Mouse (Mus musculus): Measurements from ENCODE around the gene Fbxw10.
A peak's percentile ranks its signal among the peaks of the same experiment; 100 is the strongest.

Gene Fbxw10

DNA sequence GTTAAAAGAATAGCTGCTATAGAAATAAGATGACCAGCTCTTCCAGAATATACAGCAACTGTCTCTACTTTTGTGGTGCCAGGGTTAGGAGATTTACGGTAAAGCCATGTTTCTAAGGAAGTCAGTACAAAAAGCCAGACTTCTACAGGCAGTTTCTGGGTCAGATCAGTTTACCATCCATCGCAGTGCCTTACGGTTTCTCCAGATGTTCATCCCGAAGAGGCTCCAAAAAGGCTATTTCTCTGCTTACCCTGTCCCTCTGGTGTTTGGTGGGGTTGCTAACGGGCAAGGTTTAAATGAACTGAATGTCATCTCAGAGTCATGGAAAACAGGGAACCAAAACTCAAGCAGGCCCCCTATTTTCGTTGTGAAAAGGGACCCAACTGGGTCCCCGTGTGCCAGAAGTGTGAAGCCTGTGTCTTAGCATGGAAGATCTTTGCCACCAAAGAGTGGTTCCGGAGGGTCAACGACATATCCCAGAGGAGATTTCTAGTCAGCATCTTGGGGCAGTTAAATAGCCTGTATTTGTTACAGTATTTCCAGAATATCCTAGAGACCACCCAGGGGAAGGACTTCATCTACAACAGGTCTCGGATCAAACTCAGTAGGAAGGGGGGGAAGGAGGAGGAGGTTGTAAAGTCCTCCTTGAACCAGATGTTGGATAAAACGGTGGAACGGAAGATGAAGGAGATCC is at the start of gene Fbxw10:
Fbxw10 (plus strand) TSS at position 109 of the 694 bp plus-strand sequence.
- DNase-seq (ENCODE audit: low spot score in 2 of 2), result no peak

DNA sequence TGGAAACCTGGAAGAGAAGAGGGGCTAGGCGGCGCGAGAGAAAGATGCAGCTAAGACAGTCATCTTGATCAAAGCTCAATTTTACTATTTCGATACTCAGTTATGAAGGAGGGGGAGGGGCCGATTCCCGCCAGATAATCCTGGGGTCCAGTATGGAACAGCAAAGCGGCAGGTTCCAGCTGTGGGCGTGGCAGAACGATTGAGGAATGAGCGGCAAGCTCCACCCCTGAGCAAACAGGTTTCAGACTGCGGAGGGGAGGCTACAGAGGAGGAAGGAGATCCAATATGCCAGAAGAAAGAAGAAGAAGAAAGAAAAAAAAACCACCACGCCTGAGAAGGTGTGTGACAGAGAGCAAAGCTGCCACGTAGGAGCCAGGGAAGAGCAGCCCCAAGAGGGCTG is 42.8 kb upstream of the Fbxw10 start:
- DNase-seq (ENCODE audit: low spot score in 2 of 2), result no peak

DNA sequence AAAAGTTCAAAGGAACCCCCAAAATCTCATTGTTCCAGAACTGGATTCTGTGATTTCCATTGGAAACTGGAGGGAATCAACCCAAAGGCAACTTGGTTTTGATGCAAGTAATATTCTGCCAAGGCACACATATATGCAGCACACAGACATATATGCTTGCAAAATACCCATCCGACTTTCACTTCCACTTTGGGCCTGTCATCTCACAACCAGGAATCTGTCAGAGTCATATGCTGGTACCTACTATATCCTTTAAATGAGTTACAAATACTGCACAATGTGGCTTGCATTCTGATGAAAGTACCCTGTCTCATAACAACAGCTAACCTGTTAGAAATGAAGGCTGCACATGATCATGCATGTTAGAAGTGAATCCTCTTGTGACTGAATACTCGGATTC is 38.9 kb upstream of the Fbxw10 start:
- DNase-seq (ENCODE audit: low spot score in 2 of 2), result no peak

DNA sequence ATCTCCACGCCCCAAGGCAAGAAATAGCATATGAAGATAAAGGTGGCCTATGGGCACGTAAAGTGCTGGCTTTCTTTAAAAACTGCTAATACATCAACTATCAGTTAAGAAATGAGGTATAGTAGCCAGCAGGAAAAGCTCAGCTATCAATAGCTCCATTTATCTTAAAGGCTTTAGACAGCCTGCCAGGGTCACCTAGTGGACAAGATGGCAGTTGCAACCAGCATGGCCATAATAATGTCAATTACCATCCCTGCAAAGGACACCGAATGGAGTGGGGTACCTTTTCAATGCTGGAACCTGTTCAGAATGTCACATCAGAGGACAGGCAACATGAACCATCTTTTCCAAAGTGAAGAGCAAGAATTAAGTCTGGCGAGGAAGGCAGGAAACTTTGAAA is 37.7 kb upstream of the Fbxw10 start:
- DNase-seq (ENCODE audit: low spot score in 2 of 2), result no peak

DNA sequence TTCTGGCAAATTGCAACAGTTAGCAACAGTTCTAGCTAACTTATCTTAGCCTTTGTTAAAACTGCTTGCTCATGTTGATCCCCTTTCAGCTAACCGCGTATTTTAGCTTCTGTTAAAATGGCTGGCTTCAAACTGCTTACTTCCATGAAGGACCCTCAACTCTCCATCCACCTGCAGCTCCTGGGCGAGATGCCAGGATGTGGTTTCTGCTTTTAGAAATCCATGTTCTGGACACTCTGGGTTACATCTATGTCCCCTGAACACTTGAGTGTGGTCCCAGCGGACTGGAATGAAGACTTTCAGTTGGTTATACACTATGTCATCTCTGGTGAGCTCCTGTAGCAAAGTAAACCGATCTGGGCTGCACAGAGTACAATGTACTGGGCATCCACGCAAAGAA is 34.6 kb upstream of the Fbxw10 start:
- DNase-seq (ENCODE audit: low spot score in 2 of 2), result no peak

DNA sequence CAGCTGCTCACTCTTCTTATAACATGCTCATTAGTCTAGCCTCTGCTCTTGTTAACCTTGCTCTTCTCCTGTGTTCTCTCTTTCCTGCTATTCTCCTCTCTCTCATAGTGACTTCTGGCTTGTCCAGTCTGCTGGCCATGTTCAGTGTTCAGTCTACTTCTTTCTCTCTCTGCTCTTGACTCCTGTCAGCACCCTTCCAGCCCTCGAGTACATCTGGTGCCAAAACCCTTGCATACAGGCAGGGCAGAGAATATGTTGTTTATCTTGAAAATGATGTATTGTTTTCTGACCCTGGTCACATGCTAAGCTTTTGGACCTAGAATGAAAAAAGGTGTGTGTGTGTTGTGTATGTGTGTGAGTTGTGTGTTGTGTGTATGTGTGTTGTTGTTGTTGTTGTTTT is 33.4 kb upstream of the Fbxw10 start:
- no peak for DNase-seq (ENCODE audit: low spot score in 2 of 2)

DNA sequence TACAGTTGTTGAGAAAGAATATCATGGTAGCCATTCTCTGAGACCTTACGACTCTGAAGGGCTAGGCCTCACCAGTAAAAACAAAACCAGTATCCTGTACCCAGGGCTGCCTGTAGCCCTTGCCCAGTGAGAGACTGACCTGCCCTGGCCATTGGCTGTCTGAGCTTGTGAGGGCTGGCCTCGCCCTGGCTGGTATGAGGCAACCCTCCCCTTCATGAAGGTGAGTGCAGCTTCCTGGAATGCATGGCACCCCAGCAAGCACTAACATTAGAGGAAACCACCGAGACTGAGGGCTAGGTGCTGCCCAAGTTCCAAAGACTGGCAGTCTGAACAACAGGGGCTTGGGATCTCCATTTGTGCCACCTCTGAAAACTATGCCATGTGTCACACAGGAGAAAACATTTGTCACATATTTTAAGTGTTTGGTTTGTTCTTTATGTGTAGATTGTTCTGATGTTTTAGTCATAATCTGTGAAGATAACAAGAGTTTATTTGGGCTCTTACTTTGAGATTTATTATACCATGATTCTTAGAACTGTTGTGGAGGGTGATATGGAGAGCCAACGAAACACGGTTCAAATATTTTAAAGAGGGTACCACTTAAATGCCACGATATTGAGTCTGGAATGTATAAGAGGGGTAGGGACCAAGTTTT is 32.8 kb upstream of the Fbxw10 start:
- DNase-seq (ENCODE audit: low spot score in 2 of 2), result peak; percentile 27 to 63

DNA sequence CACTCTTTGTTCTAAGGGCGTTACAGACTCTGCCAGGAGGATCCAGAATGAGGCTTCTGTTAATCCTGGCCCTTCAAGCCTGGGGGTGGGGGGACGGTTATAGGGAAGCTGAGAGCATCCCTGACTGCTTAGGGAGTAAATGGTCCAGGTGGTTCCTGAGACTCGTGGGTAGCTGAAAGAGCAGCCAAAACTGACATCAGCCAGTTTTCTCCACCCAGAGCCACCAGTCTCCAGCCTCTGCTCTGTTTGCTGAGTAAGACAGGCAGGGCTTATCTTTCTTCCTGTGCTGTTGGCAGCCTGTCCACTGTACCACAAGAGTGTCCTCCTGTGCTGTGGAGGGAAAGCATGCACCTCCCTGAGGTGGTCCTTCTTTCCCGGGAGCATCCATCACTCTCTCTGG is 32.2 kb upstream of the Fbxw10 start:
- no peak for DNase-seq (ENCODE audit: low spot score in 2 of 2)

DNA sequence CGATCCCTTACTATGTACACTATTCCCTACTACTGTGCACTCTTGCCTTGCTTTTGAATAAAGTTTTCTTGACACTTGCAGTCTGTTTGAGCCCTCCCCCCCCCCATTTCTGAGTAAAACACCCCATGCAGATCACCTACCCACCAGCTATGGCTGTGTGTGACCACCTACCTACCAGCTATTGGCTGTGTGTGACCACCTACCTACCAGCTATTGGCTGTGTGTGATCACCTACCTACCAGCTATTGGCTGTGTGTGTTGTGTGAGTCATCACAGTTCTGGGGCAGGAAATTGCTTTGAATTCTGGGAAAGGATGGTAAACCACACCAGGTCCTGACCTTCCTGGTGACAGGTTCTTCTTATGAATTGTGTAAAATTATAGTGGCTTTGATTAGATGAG is 31.4 kb upstream of the Fbxw10 start:
- DNase-seq (ENCODE audit: low spot score in 2 of 2), result no peak

DNA sequence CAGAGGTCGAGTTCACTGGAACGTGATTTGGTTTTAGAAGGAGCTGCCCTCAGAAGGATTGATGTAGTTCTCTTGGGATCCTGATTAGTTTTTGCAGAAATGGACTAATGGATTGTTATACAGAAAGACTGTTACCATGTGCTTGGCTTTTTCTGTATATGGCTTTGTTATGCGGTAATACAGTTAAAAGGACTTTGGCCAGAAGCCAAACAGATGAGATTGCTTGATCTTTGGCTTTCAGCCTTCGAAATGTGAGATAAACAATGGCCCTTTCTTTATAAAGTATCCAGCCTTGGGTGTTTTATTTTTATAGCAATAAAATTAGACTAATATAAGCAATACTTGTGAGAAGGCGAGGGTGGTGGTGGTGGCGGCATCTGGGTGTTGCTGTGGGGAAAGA is 30.3 kb upstream of the Fbxw10 start:
- DNase-seq (ENCODE audit: low spot score in 2 of 2), result no peak

DNA sequence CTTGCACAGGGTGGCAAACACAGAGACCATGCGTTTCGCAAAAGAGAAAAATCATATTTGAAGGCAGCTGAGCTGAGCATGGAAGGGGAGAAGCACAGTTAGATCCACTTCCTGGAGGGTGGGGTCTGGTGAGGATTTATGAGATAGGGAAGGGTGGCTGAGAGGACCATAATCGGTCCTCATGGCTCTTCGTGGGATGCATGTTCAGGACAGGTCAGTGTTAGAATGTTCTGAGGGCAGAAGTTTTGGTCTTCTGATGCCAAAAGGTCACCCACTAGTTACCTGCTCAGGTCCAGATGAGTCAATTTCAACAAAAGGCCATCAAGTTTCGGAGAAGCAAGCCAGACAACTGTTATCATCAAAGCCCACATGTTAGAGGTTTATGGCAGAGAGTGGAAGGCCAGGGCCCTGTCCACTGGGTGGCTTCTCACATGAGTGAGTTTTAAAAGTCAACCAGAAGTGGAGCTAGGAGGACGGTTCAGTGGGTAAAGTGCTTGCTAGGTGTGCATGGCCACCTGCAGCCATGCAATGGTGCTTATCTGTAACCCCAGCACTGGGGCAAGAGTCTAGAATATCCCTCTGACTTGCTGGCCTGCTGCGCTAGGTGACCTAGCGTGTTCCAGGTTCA is 27.7 kb upstream of the Fbxw10 start:
- DNase-seq (ENCODE audit: low spot score in 2 of 2), result no peak

DNA sequence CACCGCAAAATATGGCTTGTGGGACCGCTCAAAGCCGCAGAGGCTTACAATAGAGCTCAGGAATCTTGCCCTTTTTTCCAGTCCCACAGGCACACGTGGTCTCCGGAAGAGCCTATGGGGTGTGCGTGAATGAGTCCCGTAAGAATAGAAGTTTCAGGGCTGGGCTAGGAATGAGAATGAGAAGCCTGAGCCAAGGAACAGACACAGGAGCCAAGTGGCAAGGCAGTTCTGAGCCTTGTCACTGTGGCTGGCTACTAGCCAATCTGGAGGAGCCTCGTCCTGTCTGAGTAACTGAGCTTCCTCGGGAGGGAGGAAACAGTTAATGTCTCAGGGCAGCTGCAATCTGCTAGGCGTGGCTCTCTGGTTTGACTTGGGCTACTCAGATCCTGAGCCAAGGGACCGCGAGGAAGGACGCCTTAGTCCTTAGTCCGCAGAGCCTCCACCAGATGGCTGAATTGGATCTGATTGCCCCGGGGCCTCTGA is 26.8 kb upstream of the Fbxw10 start, which contains the start of gene Trim16:
Trim16 (plus strand) TSS at position 173 of the 483 bp plus-strand sequence.
- DNase-seq (ENCODE audit: low spot score in 2 of 2), result peak; percentile 55 to 74

DNA sequence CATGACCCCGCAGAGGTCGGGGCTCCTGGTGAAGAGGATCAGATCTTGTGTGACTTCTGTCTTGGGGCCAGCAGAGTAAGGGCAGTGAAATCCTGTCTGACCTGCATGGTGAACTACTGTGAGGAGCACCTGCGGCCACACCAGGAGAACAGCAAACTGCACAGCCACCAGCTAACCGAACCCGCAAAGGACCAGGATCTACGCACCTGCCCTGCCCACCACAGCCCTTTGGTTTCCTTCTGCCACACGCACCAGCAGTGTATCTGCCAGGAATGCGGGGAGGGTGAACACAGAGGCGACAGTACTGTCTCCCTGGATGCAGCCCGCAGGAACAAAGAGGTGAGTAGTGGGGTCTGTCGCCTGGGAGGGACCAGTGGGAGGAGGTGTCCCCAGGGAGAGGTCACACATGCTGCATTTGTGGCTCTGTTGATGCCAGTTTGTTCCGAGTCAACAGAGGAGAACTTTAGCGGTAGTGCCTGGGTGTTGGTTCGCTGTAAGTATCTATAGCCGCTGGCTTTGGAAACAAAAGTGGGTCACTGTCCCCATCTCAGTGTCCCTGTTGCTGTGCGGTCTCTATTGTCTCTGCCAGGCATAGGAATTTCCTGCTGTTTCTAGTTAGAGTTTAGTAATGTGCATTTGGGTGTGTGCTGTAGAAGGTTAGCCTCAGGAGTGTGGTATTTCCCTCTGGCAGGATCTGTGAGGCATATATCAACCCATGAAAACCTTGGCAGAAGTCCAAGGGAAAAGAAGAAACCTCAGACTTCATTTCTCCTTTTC is 26.0 kb upstream of the Fbxw10 start:
- peak in 1 of 2 experiments; percentile 54 for DNase-seq (ENCODE audit: low spot score in 2 of 2)

DNA sequence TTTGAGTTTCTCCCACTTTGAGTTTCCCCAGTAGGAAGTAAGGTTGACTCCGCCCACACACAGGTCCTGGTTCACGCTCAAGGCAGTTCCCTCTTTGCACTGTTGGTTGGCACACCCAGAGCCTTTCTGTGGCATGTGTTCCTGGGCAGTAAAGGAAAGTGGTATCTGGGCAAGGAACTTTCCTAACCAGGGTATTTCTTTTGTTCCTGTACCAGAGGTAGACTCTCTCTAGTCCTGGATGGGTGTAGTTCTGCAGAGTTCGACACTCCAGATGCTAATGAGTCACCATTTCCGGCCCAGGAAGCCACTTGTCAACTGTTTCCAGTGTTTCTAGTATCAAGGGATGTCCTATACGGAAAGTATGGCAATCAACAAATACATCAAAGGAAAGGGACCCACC is 25.0 kb upstream of the Fbxw10 start:
- DNase-seq (ENCODE audit: low spot score in 2 of 2), result peak; percentile 46

DNA sequence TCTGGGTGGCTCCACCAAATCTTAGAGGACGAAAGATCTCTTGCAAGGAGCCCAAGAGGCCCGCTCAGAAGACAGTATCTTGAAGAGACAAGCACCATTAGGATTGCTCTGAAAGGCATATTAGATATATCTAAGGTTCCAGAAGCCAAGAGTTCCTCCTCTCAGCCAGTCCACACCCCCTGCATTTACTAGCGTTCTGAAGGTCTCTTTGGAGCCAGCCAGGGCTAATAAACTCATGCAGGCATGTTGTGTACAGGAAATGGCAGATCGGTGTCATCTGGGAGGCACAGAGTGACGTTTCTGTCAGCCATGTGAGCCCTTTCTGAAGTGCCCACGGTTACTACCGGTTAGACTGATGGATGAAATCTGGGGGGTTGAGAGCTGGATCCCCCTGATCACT is 22.7 kb upstream of the Fbxw10 start:
- no peak for DNase-seq (ENCODE audit: low spot score in 2 of 2)

DNA sequence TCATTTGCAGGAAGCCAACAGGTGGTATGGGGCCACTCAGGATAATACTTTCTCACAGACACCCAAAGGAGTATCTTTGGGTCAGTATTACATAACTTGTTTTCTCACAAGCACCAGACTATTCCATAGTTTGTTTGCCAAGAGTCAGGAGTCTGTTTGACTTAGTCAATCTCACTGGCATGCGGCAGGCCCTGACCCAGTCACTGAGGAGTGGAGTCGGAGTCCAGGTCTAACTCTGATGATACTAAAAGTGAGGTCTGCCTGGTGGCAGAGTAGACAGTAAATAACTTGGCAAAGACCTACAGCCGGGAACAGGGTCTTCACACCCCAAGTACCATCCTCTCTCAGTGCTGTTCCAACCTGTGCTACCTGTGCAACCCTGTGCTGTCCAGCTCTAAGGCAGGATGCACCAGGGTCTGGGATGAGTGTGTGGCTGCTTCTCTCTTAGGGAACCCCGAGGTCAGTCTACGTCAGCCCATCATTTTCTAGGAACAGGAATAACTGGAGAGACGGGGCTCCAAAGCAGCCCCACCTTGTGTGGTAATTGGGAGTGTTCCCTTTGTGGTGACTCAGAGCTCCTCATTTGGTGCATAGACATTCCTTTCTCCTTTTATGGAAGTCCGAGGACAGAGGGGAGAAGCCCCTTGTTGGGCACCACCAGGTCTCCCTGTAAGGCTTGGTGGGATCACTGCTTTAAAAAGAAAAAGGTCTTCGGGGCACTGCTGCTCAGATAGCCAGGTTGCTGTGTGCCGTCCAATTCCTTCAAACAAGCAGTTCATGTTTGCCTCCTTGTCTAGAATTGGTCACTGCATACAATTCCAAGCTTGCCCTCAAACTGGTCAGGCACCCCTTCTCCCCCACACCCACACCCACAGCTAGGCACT is 21.4 kb upstream of the Fbxw10 start:
- DNase-seq (ENCODE audit: low spot score in 2 of 2), result peak; percentile 45 to 63

DNA sequence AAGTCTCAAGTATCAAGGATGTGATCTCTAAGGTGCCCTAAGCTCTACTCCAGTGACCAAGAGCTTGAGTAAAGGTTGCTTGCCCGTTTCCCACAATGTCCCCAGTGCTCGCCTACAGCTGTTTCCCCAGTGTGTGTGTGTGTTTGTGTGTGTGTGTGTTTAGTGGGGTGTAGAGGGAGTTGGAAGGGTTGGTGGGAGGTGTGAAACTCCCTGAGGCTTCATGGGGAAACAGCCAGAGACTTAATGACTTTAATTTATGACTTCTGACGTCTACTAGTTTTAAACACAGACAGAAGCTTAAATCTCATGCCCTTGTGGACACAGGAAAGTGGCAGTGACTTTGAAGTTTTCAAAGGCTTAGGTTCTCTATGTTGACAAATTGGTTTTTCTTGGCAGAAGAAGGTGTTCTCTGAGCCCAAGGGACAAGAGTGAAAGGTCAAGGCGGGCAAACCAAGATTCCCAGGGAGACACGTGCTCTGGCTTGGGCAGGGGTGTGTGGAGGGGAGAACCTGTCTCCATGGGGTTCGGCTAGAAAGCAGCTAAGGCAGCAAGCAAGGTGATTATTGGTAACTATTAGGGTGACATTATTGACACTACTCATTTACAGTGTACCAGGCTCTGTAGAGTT is 20.6 kb upstream of the Fbxw10 start:
- DNase-seq (ENCODE audit: low spot score in 2 of 2), result no peak

DNA sequence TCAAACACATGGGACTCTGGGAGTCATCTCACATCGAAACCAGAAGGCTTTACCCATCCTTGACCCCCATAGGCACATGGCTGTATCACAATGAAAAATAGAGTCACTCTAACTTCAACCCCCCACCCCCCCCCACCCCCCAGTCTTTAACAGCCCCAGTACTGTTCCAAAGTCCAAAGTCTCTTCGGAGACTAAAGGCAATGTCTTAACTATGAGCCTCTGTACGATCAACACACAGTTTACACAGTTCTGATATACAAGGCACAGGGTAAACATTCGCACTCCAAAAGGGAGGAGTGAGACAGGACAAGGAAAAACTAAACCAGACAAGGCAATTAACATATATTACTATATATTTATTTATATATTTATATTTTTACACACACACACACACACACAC is 19.7 kb upstream of the Fbxw10 start:
- DNase-seq (ENCODE audit: low spot score in 2 of 2), result no peak

DNA sequence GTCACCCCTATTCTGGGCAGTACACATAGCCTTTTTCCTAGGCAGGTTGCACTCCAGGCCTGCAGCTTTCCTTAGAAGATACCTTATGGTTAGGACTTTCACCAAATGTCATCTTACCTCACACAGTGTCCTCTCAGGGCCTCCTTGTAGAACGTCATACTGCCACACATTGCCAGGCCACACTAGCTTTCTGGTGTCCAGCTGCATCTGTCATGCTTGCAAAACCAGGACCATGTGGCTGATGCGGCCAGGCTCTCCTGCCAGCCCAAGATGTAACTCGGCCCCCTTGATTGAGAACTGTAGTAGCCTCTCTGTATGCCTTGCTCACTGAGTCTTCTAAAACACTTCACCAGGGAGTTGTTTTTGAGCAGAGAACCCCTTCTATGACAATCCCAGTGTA is 19.0 kb upstream of the Fbxw10 start:
- DNase-seq (ENCODE audit: low spot score in 2 of 2), result no peak

DNA sequence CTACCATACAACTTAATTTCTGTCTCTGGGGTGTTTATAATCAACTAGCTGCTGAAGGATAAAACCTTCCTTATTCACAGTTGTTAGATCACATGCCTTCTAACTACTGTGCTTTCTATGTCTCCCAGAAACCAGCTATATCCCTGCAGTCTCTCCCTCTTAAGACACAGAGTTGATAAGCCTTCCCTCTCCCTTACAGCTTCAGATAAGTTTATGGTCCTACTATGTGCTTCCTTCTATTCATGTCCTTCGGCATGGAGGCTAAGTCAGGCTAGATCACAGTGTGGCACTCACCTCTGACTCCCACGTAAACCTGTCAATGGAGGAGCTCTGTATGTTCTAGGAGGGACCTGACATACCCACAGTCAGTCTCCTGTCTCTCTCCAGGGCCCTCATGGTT is 16.5 kb upstream of the Fbxw10 start:
- no peak for DNase-seq (ENCODE audit: low spot score in 2 of 2)

DNA sequence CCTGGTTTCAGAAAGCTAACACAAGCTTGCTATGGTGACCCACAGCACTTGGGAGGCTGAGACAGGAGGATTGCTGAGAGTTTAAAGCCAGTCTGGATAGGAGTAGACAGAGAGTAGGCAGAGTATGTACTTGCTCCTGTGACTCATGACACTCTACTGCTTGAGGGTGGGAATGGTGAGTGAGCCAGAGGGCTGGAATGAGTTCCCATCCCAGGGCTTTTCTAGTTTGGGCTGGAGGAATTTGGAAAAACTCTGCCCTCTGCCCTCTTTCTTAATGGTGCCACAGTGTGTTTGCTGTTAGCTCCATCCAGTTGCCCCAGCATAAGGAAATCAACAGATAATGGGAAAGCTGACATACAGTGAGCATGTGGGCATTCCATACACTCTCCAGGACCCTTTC is 15.0 kb upstream of the Fbxw10 start:
- DNase-seq (ENCODE audit: low spot score in 2 of 2), result no peak
